Mouse (Mus musculus): ENCODE data around the gene Gm17949.
A peak's percentile ranks its signal among the peaks of the same experiment; 100 is the strongest.

Gm17949 gene

DNA sequence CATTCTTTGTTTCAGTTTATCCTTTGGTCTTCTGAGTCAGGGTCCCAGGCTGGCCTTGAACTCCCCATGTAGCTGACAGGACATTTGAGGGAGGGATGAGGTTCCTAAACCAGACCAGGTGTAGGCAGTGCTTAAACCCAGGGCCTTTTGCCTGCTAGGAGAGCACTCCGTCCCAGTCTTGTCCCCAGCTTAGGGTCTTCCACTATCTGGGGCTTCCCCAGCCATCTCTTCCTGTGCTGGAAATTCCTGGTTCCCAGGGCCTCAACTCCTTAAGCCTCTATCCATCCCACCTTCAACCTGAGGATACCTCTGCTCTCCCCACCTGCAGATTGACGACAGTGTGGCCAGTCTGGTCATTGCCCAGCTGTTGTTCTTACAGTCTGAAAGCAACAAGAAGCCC, 20.3 kb upstream of the Gm17949 start:
- no peak for DNase-seq

- DNase-seq = no peak
Measured at GRCm38 (mm10) chr17:56995046-56995445, 16.2 kb upstream of the Gm17949 start.

DNA sequence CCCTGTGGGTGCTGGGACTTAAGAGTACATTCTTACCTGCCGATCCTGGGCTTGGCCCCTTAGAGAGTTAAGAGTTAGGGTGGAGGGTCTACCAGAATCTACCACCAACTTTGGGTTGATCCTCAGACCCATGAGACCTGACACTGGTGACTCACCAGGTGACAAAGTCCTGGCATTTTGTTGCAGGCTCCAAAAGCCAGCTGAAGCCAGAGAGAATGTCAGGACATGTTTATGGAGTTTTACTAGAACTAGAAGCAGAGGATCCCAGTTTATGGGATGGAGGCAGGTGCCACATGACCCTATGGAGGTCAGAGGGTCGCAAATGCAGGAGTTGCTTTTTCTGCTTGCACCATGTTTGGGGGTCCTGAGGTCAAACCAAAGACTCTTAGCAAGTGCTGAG, 14.8 kb upstream of the Gm17949 start:
- no peak for DNase-seq

- DNase-seq = peak; percentile 95
Measured at GRCm38 (mm10) chr17:56997029-56997667, 14.1 kb upstream of the Gm17949 start, which contains the start of gene Alkbh7. Alkbh7 (plus strand) TSS chr17:56997339.

DNA sequence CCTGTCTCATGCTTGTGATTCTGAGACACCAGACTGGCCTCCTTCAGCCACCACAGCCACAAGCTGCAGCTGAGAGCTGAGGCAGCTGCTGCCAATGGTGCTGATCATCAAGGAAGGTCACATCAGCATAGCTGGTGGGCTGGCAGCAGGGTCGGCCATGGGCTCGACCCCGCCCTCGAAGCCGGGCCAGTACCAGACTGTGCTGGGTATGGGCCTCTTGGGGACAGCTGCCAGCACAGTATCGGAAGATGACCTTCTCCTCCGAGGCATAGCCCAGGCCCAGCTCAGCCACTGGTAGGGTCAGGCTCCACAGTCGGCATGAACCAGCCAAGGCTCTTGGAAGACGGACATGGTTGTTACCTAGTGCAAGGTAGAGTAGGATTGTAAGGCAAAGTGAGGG, 11.9 kb upstream of the Gm17949 start:
- no peak for DNase-seq

GRCm38 (mm10) chr17:56999968-57000609, 11.2 kb upstream of the Gm17949 start, which contains the start of gene Pspn:
Pspn (minus strand) TSS chr17:57000018.
- DNase-seq = no peak

DNA sequence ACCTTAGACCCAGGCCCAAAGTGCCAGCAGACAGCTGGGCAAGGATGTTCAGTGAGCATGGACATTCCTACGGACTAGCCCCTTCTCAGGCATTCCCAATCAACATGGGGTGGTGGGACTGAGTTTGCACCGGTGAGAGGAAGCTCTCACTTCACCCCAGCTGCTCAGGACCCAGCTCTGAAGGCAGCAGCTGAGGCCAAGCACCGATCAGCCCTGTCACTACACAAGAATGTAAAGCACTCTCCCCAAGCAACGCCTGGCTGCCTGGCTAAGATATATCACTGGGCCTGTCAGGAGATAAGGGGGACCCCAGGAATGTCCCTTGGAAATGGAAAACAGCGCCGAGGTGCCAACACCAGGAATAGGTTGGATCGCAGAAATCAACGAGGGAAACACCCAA, 10.0 kb upstream of the Gm17949 start:
- DNase-seq = no peak

- no peak for DNase-seq
Measured at GRCm38 (mm10) chr17:57003994-57004393, 7.3 kb upstream of the Gm17949 start.

GRCm38 (mm10) chr17:57007137-57007905, 3.9 kb upstream of the Gm17949 start:
- no peak for DNase-seq

- no peak for DNase-seq
Measured at GRCm38 (mm10) chr17:57010911-57011235, 396 bp upstream of the Gm17949 start.

- DNase-seq = no peak
Measured at GRCm38 (mm10) chr17:57012245-57012795, 1.1 kb downstream of the Gm17949 start.

GRCm38 (mm10) chr17:57019693-57020092, 8.4 kb downstream of the Gm17949 start:
- no peak for DNase-seq

DNA sequence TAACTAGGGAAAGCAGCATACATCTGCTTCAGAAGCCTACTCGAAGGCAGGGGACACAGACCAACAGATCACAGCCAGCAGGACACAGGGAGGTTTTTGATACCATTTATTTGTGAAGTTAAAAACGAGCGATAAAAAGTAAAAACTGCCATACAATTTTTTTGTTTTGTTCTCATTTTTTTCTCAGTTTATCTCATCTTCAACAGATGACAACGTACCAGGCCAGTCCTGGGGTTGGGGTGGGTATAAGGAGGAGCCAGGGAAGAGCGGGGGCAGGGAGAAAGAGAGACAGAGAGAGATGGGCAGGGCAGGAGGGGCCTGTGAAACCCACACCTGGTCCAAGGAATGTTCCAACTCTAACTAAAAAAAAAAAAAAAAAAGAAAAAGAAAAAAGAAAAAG, 9.7 kb downstream of the Gm17949 start:
- no peak for DNase-seq

- DNase-seq = no peak
Measured at GRCm38 (mm10) chr17:57027471-57027870, 16.2 kb downstream of the Gm17949 start.

- no peak for DNase-seq
Measured at GRCm38 (mm10) chr17:57029691-57030090, 18.4 kb downstream of the Gm17949 start.

GRCm38 (mm10) chr17:57030931-57031660, 19.8 kb downstream of the Gm17949 start, which contains the start of gene Khsrp:
Khsrp (minus strand) TSS chr17:57031522.
- DNase-seq = peak; percentile 99

- DNase-seq = no peak
Measured at GRCm38 (mm10) chr17:57031661-57032420, 20.6 kb downstream of the Gm17949 start.

GRCm38 (mm10) chr17:57032854-57033253, 21.6 kb downstream of the Gm17949 start:
- no peak for DNase-seq

DNA sequence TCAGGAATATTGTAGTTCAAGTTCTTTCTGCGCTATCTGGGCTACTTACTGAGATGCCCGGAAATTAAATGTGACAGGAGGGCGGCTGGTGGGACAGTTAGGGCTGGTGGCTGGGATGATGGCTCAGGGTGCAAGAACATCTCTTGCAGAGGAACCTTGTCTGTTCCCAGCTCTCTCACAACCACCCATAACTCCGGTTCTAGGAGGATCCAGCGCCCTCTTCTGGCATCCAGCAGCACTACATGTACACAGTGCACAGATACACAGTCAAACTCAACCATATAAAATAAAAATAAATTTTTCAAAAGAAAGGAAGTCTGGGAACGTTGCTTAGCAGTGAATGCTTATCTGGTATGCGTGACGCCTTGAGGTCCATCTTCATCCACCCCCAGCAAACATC, 27.7 kb downstream of the Gm17949 start:
- DNase-seq = peak; percentile 34

DNA sequence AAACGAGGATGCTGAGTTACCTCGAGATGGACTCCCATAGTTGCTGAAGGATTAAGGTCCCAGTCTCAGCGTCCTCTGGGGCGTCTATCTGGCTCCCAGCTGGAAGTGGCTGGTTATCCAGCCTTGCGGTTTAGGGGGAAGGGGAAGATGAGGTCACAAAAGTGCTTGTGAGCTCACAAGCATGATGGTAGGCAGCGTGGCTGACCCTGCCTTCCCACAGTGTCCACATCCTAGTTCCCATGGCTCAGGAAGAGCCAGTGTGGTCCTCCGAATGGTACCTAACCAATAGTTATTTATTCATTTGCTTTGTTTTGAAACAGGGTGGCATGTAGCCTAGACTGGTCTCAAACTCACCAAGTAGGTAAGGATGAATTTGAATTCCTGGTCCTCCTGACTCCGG, 30.3 kb downstream of the Gm17949 start, which contains the start of gene Slc25a41:
Slc25a41 (minus strand) TSS at position 101 of the 400 bp plus-strand sequence.
- no peak for DNase-seq

- no peak for DNase-seq
Measured at GRCm38 (mm10) chr17:57047406-57047805, 36.1 kb downstream of the Gm17949 start.

GRCm38 (mm10) chr17:57048816-57049215, 37.5 kb downstream of the Gm17949 start:
- no peak for DNase-seq
